In the genomic region with DNA sequence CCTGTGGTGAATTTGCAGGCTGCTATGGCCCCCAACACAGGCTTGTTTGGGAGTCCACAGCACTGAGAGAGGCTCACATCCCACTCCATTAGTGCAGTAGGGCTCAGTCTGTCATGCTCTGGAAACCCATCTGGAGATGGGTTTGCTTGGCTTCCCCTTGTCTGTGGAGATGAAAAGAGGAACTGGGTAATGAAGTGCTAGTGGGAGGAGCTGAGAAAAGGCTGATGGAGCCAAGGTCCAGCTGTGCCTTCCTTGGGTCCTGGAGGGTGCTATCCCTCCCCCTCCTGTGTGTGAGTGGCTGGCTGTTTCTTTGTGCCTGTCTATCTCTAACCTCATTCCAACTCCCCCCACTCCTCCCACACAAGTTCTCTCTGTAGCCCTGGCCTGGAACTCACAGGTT, we compare ENCODE assay signal across 12 mouse cellular contexts. TPM values are rescaled to one million over a fixed set of nuclear protein-coding genes. Genes with fewer than 3 reads are reported as not detected.
DNase-seq lines count a peak whose midpoint lies in the region; TF ChIP-seq lines count a peak whose summit lies in the region.
"Had no signal": no experiment of that assay in that cellular context is flagged by ENCODE, and none has a peak within 500 bp of the region (broad histone marks: within the 10 kb centered on the region; RNA-seq: fewer than 3 reads in every experiment).

No protein-coding gene starts in this region.

- no peak for TF ChIP-seq CTCF in brain, embryonic 14.5 days (IDR thresholded peaks at IDR 0.05; ENCODE audit: borderline replicate concordance, extremely low read depth, insufficient read depth, insufficient read length)

- no peak for TF ChIP-seq POLR2A in brain, embryonic 14.5 days (IDR thresholded peaks at IDR 0.05; ENCODE audit: borderline replicate concordance, extremely low read depth, insufficient read depth, insufficient read length, poor library complexity, severe bottlenecking)

- DNase-seq in layer of hippocampus, adult 11-12 months (ENCODE audit: low spot score), result peak; percentile 36
- DNase-seq in layer of hippocampus, adult 9-10 months (ENCODE audit: low spot score), result no peak
- DNase-seq in brain, embryonic 14.5 days (ENCODE audit: low read depth), result peak; percentile 67
- peak; percentile 25 for DNase-seq in kidney, postnatal 10 days
- DNase-seq in skeletal muscle tissue, adult 2 months (ENCODE audit: low read depth, low spot score), result peak; percentile 44
- no peak for DNase-seq in urinary bladder, postnatal 36 days (ENCODE audit: low spot score in 2 of 2)
- DNase-seq in urinary bladder, postnatal 25 days (ENCODE audit: low spot score), result no peak
- no peak for DNase-seq in left cerebral cortex, adult 8-10 months (ENCODE audit: low spot score in 2 of 2)
- DNase-seq: cerebellum, postnatal 25 days had no signal

RNA-seq across cellular contexts. Expression of a gene that starts 40.8 kb away (rescaled TPM):
- polyA plus RNA-seq in brain, embryonic 14.5 days (2012; rRNA removed), result not detected in 2 replicates
- total RNA-seq in left cerebral cortex, adult 8-10 months (2022), result under 1 TPM in 3 of 4 experiments, not detected in 1; 0.18 to 0.34 (median 0.21) TPM
- polyA plus RNA-seq: liver, postnatal 0 days; neural tube, embryonic 14.5 days; thymus, postnatal 0 days had no signal

Comparison
In these comparisons a context has a peak if more than half of its experiments do, and no peak if none do; other contexts are left out.
1. DNase-seq: peak in layer of hippocampus, adult 11-12 months (single experiment), brain, embryonic 14.5 days (single experiment), kidney, postnatal 10 days (single experiment) and skeletal muscle tissue, adult 2 months (single experiment); none in layer of hippocampus, adult 9-10 months (single experiment), urinary bladder, postnatal 36 days (0 of 2), urinary bladder, postnatal 25 days (single experiment) and left cerebral cortex, adult 8-10 months (0 of 2).